Mouse (Mus musculus): ENCODE data around the gene Arfgef2. TPM values are rescaled to one million over a fixed set of nuclear protein-coding genes. Genes with fewer than 3 reads are reported as not detected.

Arfgef2 gene
- polyA plus RNA-seq (2015; fragmentation: Nextera tagmentation; extraction: Ambion mirVana), result 3.6 and 3.8 TPM in 2 replicates

GRCm38 (mm10) chr2:166805250-166806172, at the start of gene Arfgef2:
Gene Arfgef2 (plus strand): TSS chr2:166805588.

GRCm38 (mm10) chr2:166792355-166792754, 13.0 kb upstream of the Arfgef2 start, which contains the start of gene Trp53rkb:
Gene Trp53rkb (plus strand): TSS chr2:166792531.

GRCm38 (mm10) chr2:166905711-166906522, 100.5 kb downstream of the Arfgef2 start, which contains the start of gene Cse1l:
Gene Cse1l (plus strand): TSS chr2:166906040.

Other genes starting within 250 kb of the Arfgef2 start
- gene Prex1, start 91.8 kb upstream of the Arfgef2 start, polyA plus RNA-seq (2015; fragmentation: Nextera tagmentation; extraction: Ambion mirVana), result 25.7 and 30.6 TPM in 2 replicates
- gene Trp53rkb, start 13.1 kb upstream of the Arfgef2 start, polyA plus RNA-seq (2015; fragmentation: Nextera tagmentation; extraction: Ambion mirVana), result 9.2 and 10.1 TPM in 2 replicates
- 60.3 and 62.3 TPM in 2 replicates for gene Cse1l, start 100.5 kb downstream of the Arfgef2 start, polyA plus RNA-seq (2015; fragmentation: Nextera tagmentation; extraction: Ambion mirVana)
- gene Stau1, start 190.7 kb downstream of the Arfgef2 start, polyA plus RNA-seq (2015; fragmentation: Nextera tagmentation; extraction: Ambion mirVana), result 73.5 and 77.2 TPM in 2 replicates
- 30.7 and 33.6 TPM in 2 replicates for gene Ddx27, start 209.6 kb downstream of the Arfgef2 start, polyA plus RNA-seq (2015; fragmentation: Nextera tagmentation; extraction: Ambion mirVana)